Mouse (Mus musculus) lung, postnatal 0 days (tissue): ENCODE measurements at regions not wholly inside any gene's neighbourhood (a gene's known extent, or its start where the extent isn't known, plus 50 kb on each side); places are given as distances from the start of the nearest gene placed in this dataset.

Experiments used
- ATAC-seq: fragments of 200-750 bp; cut with Nextera tagmentation; 2 replicates; pipeline ENCODE4 v1.8.0; 2017; ENCODE audit warnings: moderate library complexity
- DNase-seq: peaks from one replicate; pipeline ENCODE4 v3.0.0-alpha.2; 2016; ENCODE audit warnings: low spot score
- H3K27ac ChIP-seq: fragments of 300-500 bp; sonication (generic); 2 replicates; pipeline ENCODE4 v1.5.1; 2014; ENCODE audit warnings: antibody characterized with exemption, mild to moderate bottlenecking, low read length, mixed read lengths
- H3K27me3 ChIP-seq: fragments of 300-500 bp; sonication (generic); replicated peaks from 2 replicates; pipeline ENCODE4 v1.6.1; 2014; ENCODE audit warnings: low read length, mixed read lengths; ENCODE audit not compliant: insufficient read depth
- H3K36me3 ChIP-seq: fragments of 300-500 bp; sonication (generic); 2 replicates; pipeline ENCODE4 v1.6.1; 2014; ENCODE audit warnings: low read length, mixed read lengths; ENCODE audit not compliant: insufficient read depth
- H3K4me1 ChIP-seq: fragments of 300-500 bp; sonication (generic); 2 replicates; pipeline ENCODE4 v1.6.1; 2014; ENCODE audit warnings: antibody characterized with exemption, low read depth, low read length, mixed read lengths; ENCODE audit not compliant: insufficient read depth
- H3K4me2 ChIP-seq: fragments of 300-500 bp; sonication (generic); replicated peaks from 2 replicates; pipeline ENCODE4 v1.6.1; 2014; ENCODE audit warnings: low read depth, mild to moderate bottlenecking, low read length, moderate library complexity, mixed read lengths
- H3K4me3 ChIP-seq: fragments of 300-500 bp; sonication (generic); 2 replicates; pipeline ENCODE4 v1.5.1; 2014; ENCODE audit warnings: low read depth, low read length
- H3K9ac ChIP-seq: fragments of 300-500 bp; sonication (generic); replicated peaks from 2 replicates; pipeline ENCODE4 v1.6.1; 2014; ENCODE audit warnings: low read depth, mild to moderate bottlenecking
- H3K9me3 ChIP-seq: fragments of 300-500 bp; sonication (generic); 2 replicates; pipeline ENCODE4 v1.6.1; 2016; ENCODE audit warnings: low read length, mixed read lengths
- CTCF ChIP-seq: IDR thresholded peaks from 2 replicates; pipeline ENCODE4 v1.5.1; 2016; ENCODE audit warnings: antibody characterized with exemption, mild to moderate bottlenecking
- EP300 ChIP-seq: IDR thresholded peaks from 2 replicates; pipeline ENCODE4 v1.6.1; 2016; ENCODE audit warnings: antibody characterized with exemption, mild to moderate bottlenecking, control low read depth
- WGBS: fragments of 180-500 bp; shearing (Covaris S2); extraction: QIAGEN DNeasy Blood & Tissue Kit; methylation state at CpG from one replicate; pipeline ENCODE4 v1.1.7; 2014; 5-methylcytosine and 5-hydroxymethylcytosine counted together

- Histone ChIP-seq H3K4me3 (no peak overlapping the region), H3K4me1 (no peaks in the 10 kb centered on the region), H3K9ac (no peak overlapping the region), H3K4me2 (no peak overlapping the region), H3K27ac (no peak overlapping the region), H3K36me3 (no peaks in the 10 kb centered on the region), H3K27me3 (no peaks in the 10 kb centered on the region), H3K9me3 (no peaks in the 10 kb centered on the region)
- 87% methylated on average over 4 of the region's 4 CpGs for WGBS
- TF ChIP-seq CTCF = no peak
- TF ChIP-seq EP300 = no peak
- DNase-seq (peak; percentile 11), ATAC-seq (no peak)
Observed at GRCm38 (mm10) chr6:66395147-66395546, 140.0 kb upstream of the Mad2l1 start.

DNA sequence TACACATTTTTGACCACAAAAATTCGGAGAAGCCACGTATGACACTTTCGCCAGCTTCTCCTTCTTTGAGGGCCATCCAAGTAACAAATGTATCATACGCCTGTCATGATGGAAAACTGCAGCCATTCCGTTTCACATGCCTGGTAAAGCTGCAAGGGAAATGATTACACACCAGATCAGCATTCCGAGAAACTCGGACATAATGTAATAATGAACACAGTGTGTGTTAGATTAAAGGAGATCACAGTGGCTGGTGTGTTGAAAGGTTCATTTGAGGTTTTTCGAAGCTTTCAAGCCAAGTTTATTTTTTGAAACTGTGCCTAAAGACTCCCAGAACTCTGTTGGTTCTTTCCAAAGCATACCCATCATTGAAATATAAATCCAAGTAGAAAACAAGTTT is 137.8 kb upstream of the Mad2l1 start:
- DNase-seq (no peak), ATAC-seq (no peak)
- WGBS = 63% methylated on average over 8 of the region's 8 CpGs
- Histone ChIP-seq H3K27ac (no peak overlapping the region), H3K9ac (no peak overlapping the region), H3K4me1 (no peaks in the 10 kb centered on the region), H3K4me2 (no peak overlapping the region), H3K36me3 (no peaks in the 10 kb centered on the region), H3K27me3 (no peaks in the 10 kb centered on the region), H3K4me3 (no peak overlapping the region), H3K9me3 (no peaks in the 10 kb centered on the region)
- TF ChIP-seq EP300 (no peak), CTCF (no peak)

DNA sequence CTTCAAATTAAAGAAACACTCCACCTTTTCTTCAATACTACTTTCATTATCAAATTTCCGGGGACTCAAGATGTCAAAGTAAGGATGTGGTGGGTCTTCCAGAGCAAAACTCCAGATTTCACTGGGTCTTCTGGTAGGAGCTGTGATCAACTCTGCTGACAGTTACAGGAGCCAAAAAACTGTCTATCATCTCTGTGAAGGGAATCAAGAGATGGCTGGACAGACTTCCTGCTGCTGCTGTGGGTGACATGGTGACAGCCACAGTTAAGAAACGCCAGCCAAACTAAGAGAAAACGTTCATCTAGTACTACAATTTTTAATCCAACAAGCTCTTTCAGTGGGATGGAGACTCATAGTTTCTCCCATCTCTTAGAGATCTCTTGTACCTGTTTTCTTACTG is 136.5 kb upstream of the Mad2l1 start:
- WGBS = 65% methylated on average over 3 of the region's 3 CpGs
- DNase-seq = no peak
- no peak overlapping the region for H3K4me3 ChIP-seq
- H3K9me3 ChIP-seq = no peaks in the 10 kb centered on the region
- ATAC-seq = no peak
- no peak overlapping the region for H3K27ac ChIP-seq
- no peak overlapping the region for H3K4me2 ChIP-seq
- no peak for TF ChIP-seq CTCF
- no peaks in the 10 kb centered on the region for H3K36me3 ChIP-seq
- H3K27me3 ChIP-seq = no peaks in the 10 kb centered on the region
- no peak overlapping the region for H3K9ac ChIP-seq
- no peaks in the 10 kb centered on the region for H3K4me1 ChIP-seq

DNA sequence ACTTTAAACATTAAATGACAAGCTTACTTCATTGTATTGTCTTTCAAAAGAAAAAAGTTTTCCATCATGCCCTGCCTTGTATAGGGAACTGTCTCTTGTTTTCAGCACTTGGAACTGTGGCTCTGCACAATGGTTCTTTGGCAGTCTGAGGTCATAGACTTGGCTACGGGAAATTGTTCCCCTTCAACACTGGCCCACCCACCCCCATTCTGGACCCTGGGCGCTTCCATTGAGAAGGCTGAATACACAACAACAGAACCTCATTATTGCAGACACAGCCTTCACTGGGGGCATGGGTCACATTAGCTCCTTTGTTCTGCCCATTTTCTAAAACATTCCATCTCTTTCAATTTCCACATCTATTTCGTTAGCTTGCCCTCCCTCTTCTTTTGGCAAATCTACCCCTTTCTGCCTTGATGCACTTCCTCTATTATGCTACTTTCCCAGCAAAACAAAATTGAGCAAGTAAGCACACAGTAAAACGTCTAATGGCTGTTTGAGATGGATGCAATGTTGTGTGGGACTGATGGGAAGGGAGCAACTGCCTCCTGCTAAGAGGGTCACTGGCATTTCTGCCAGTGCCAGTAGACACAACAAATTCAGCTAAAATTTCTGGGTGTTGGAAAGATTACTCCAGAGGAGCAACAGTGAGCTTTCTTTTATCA is 136.0 kb upstream of the Mad2l1 start:
- H3K36me3 ChIP-seq = no peaks in the 10 kb centered on the region
- H3K4me3 ChIP-seq = no peak overlapping the region
- no peaks in the 10 kb centered on the region for H3K4me1 ChIP-seq
- H3K27me3 ChIP-seq = no peaks in the 10 kb centered on the region
- ATAC-seq (no peak), DNase-seq (no peak)
- no peak overlapping the region for H3K4me2 ChIP-seq
- H3K27ac ChIP-seq = no peak overlapping the region
- no peaks in the 10 kb centered on the region for H3K9me3 ChIP-seq
- TF ChIP-seq CTCF = no peak
- no peak for TF ChIP-seq EP300
- no peak overlapping the region for H3K9ac ChIP-seq
- WGBS = 58% methylated on average over 4 of the region's 4 CpGs

GRCm38 (mm10) chr6:66401468-66401867 is 133.7 kb upstream of the Mad2l1 start:
- H3K4me3 ChIP-seq = no peak overlapping the region
- no peaks in the 10 kb centered on the region for H3K27me3 ChIP-seq
- H3K9ac ChIP-seq = no peak overlapping the region
- H3K27ac ChIP-seq = no peak overlapping the region
- ATAC-seq (no peak), DNase-seq (no peak)
- H3K36me3 ChIP-seq = no peaks in the 10 kb centered on the region
- no peak overlapping the region for H3K4me2 ChIP-seq
- no peak for TF ChIP-seq CTCF
- WGBS = 67% methylated on average over 5 of the region's 5 CpGs
- H3K9me3 ChIP-seq = no peaks in the 10 kb centered on the region
- no peaks in the 10 kb centered on the region for H3K4me1 ChIP-seq

DNA sequence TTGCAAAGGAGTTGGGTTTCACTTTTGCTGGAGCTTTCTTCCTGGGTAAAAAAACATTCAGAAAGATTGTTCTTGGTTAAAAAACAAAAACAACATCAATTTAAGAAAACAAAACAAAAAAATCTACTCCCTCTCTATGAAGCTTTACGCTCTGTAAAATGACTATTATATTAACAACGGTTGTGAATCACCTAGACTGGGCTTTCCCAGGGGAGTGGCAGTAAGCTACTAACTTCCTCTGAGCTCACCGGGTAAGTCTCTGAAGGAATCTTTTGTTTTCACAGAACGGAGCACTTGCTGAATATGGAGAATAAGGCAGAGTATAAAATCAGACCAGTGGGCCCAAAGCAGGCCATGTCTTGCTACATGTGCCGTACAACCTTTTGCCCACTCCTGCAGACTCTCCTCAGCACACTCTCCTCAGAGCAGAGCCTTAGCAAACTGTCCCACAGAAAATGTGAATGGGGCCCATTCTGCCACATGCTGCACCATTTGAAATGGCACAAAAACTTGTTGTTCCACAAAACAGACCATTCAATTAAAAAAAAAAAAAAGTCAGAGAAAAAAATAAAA is 133.2 kb upstream of the Mad2l1 start:
- H3K9me3 ChIP-seq = no peaks in the 10 kb centered on the region
- WGBS = 38% methylated on average over 5 of the region's 5 CpGs
- H3K27ac ChIP-seq = no peak overlapping the region
- TF ChIP-seq CTCF (no peak), EP300 (no peak)
- H3K4me1 ChIP-seq = no peaks in the 10 kb centered on the region
- H3K27me3 ChIP-seq = no peaks in the 10 kb centered on the region
- H3K36me3 ChIP-seq = no peaks in the 10 kb centered on the region
- H3K4me3 ChIP-seq = no peak overlapping the region
- H3K4me2 ChIP-seq = no peak overlapping the region
- DNase-seq (peak; percentile 21), ATAC-seq (no peak)
- H3K9ac ChIP-seq = no peak overlapping the region

- no peak overlapping the region for H3K4me2 ChIP-seq
- ATAC-seq (no peak), DNase-seq (no peak)
- H3K27me3 ChIP-seq = no peaks in the 10 kb centered on the region
- whole genome bisulfite sequencing = 18% methylated on average over 4 of the region's 4 CpGs
- TF ChIP-seq CTCF (no peak), EP300 (no peak)
- H3K36me3 ChIP-seq = no peaks in the 10 kb centered on the region
- no peaks in the 10 kb centered on the region for H3K4me1 ChIP-seq
- H3K4me3 ChIP-seq = no peak overlapping the region
- no peak overlapping the region for H3K9ac ChIP-seq
- H3K27ac ChIP-seq = no peak overlapping the region
- no peaks in the 10 kb centered on the region for H3K9me3 ChIP-seq
Observed at GRCm38 (mm10) chr6:66414822-66415221, 120.4 kb upstream of the Mad2l1 start.
